Mouse (Mus musculus) hindbrain, embryonic 10.5 days (tissue): ENCODE measurements around the gene Repin1. TPM values are rescaled to one million over a fixed set of nuclear protein-coding genes. Genes with fewer than 3 reads are reported as not detected.

ENCODE experiments used
- DNase-seq: peaks from one replicate; pipeline ENCODE4 v3.0.0-alpha.2; 2017; ENCODE audit warnings: low spot score
- H3K27ac ChIP-seq: fragments of 300-500 bp; sonication (generic); 2 replicates; pipeline ENCODE4 v1.5.1; 2016; ENCODE audit warnings: mild to moderate bottlenecking, moderate library complexity
- H3K27me3 ChIP-seq: fragments of 300-500 bp; sonication (generic); 2 replicates; pipeline ENCODE4 v1.6.1; 2016; ENCODE audit warnings: mild to moderate bottlenecking; ENCODE audit not compliant: poor library complexity, insufficient read depth, severe bottlenecking
- H3K36me3 ChIP-seq: fragments of 300-500 bp; sonication (generic); 2 replicates; pipeline ENCODE4 v1.6.1; 2016; ENCODE audit warnings: mild to moderate bottlenecking, moderate library complexity
- H3K4me1 ChIP-seq: fragments of 300-500 bp; sonication (generic); replicated peaks from 2 replicates; pipeline ENCODE4 v1.6.1; 2016; ENCODE audit warnings: mild to moderate bottlenecking
- H3K4me3 ChIP-seq: fragments of 300-500 bp; sonication (generic); 2 replicates; pipeline ENCODE4 v1.5.1; 2016; ENCODE audit warnings: mild to moderate bottlenecking, moderate library complexity
- H3K9me3 ChIP-seq: fragments of 300-500 bp; sonication (generic); 2 replicates; pipeline ENCODE4 v1.6.1; 2016; ENCODE audit warnings: mild to moderate bottlenecking, moderate library complexity
- WGBS: fragments of 180-500 bp; shearing (Covaris S2); methylation state at CpG from one replicate; pipeline ENCODE4 v1.1.7; 2016; 5-methylcytosine and 5-hydroxymethylcytosine counted together
- polyA plus RNA-seq: library from polyadenylated mRNA; unstranded; fragments of >200 nt; fragmentation: Nextera tagmentation; extraction: Ambion mirVana; gene quantifications from 2 replicates; pipeline ENCODE4 v1.2.1, GENCODE M21; 2016

Repin1 gene
- 55.9 and 57.2 TPM in 2 replicates for polyA plus RNA-seq

- H3K4me1 ChIP-seq: peaks cover 33% of the 10 kb centered on the region
- H3K27ac ChIP-seq: peak within 1 kb of the TSS; percentile 98
- peaks cover 25% of the 10 kb centered on the region for H3K9me3 ChIP-seq
- peak; percentile 94 for DNase-seq
- 5% methylated on average over 45 of the region's 45 CpGs for WGBS
- no peaks in the 10 kb centered on the region for H3K27me3 ChIP-seq
- H3K36me3 ChIP-seq: peaks cover 34% of the 10 kb centered on the region
- peak within 1 kb of the TSS; percentile 92 for H3K4me3 ChIP-seq
Observed at GRCm38 (mm10) chr6:48593158-48594042, at the start of gene Repin1, which contains the start of gene Gm44965. Gene Repin1 (plus strand): TSS chr6:48593883. Gene Gm44965 (plus strand): TSS chr6:48593941.

- H3K4me1 ChIP-seq: peaks cover 17% of the 10 kb centered on the region
- no peak overlapping the region for H3K27ac ChIP-seq
- no peaks in the 10 kb centered on the region for H3K27me3 ChIP-seq
- H3K9me3 ChIP-seq: no peaks in the 10 kb centered on the region
- peaks cover 19% of the 10 kb centered on the region for H3K36me3 ChIP-seq
- H3K4me3 ChIP-seq: no peak overlapping the region
- DNase-seq: no peak
- 84% methylated on average over 5 of the region's 5 CpGs for WGBS
Observed at GRCm38 (mm10) chr6:48545251-48545650, 48.4 kb upstream of the Repin1 start.

GRCm38 (mm10) chr6:48546271-48546670 is 47.4 kb upstream of the Repin1 start:
- 64% methylated on average over 1 of the region's 1 CpGs for WGBS
- peak; percentile 54 for DNase-seq

GRCm38 (mm10) chr6:48546858-48547257 is 46.8 kb upstream of the Repin1 start:
- no peak for DNase-seq
- peaks cover 3% of the 10 kb centered on the region; the same call in 1 of the 2 replicates for H3K36me3 ChIP-seq
- H3K4me1 ChIP-seq: peaks cover 5% of the 10 kb centered on the region
- no peaks in the 10 kb centered on the region for H3K27me3 ChIP-seq
- WGBS: 60% methylated on average over 4 of the region's 4 CpGs
- no peak overlapping the region for H3K27ac ChIP-seq
- no peak overlapping the region for H3K4me3 ChIP-seq
- no peaks in the 10 kb centered on the region for H3K9me3 ChIP-seq

More at GRCm38 (mm10) chr6:48546271-48546670, 47.4 kb upstream of the Repin1 start:
- H3K27ac ChIP-seq: no peak overlapping the region
- H3K4me3 ChIP-seq: no peak overlapping the region
- H3K4me1 ChIP-seq: peaks cover 11% of the 10 kb centered on the region
- no peaks in the 10 kb centered on the region for H3K9me3 ChIP-seq
- H3K27me3 ChIP-seq: no peaks in the 10 kb centered on the region
- peaks cover 9% of the 10 kb centered on the region for H3K36me3 ChIP-seq

- Histone ChIP-seq H3K4me1 (no peaks in the 10 kb centered on the region), H3K27me3 (no peaks in the 10 kb centered on the region), H3K36me3 (no peaks in the 10 kb centered on the region), H3K27ac (no peak overlapping the region), H3K4me3 (no peak overlapping the region), H3K9me3 (no peaks in the 10 kb centered on the region)
- DNase-seq: no peak
- WGBS: 85% methylated on average over 6 of the region's 6 CpGs
Observed at GRCm38 (mm10) chr6:48548314-48548713, 45.4 kb upstream of the Repin1 start.

GRCm38 (mm10) chr6:48552918-48553317 is 40.8 kb upstream of the Repin1 start:
- Histone ChIP-seq H3K4me1 (peaks cover 18% of the 10 kb centered on the region), H3K27me3 (no peaks in the 10 kb centered on the region), H3K9me3 (no peaks in the 10 kb centered on the region), H3K36me3 (peaks cover 14% of the 10 kb centered on the region), H3K27ac (no peak overlapping the region), H3K4me3 (no peak overlapping the region)
- peak; percentile 12 for DNase-seq
- WGBS: 61% methylated on average over 4 of the region's 4 CpGs

- H3K27ac ChIP-seq: peak overlapping the region; percentile 96
- peaks cover 23% of the 10 kb centered on the region for H3K36me3 ChIP-seq
- 80% methylated on average over 4 of the region's 4 CpGs for WGBS
- H3K27me3 ChIP-seq: no peaks in the 10 kb centered on the region
- H3K4me3 ChIP-seq: peak overlapping the region; percentile 61
- peak; percentile 16 for DNase-seq
- peaks cover 18% of the 10 kb centered on the region for H3K4me1 ChIP-seq
- no peaks in the 10 kb centered on the region for H3K9me3 ChIP-seq
Observed at GRCm38 (mm10) chr6:48553819-48554218, 39.9 kb upstream of the Repin1 start.

GRCm38 (mm10) chr6:48554280-48555103 is 39.2 kb upstream of the Repin1 start, which contains the start of gene Lrrc61:
Gene Lrrc61 (plus strand): TSS chr6:48554796.
- Histone ChIP-seq H3K36me3 (peaks cover 27% of the 10 kb centered on the region), H3K4me3 (peak within 1 kb of the TSS; percentile 61), H3K9me3 (no peaks in the 10 kb centered on the region), H3K27me3 (no peaks in the 10 kb centered on the region), H3K27ac (peak within 1 kb of the TSS; percentile 96), H3K4me1 (peaks cover 18% of the 10 kb centered on the region)
- DNase-seq: peak; percentile 92
- under 1% methylated on average over 39 of the region's 39 CpGs for WGBS

- no peaks in the 10 kb centered on the region for H3K27me3 ChIP-seq
- H3K27ac ChIP-seq: peak overlapping the region; percentile 96
- H3K4me1 ChIP-seq: peaks cover 18% of the 10 kb centered on the region
- H3K36me3 ChIP-seq: peaks cover 35% of the 10 kb centered on the region
- peak overlapping the region; percentile 61 for H3K4me3 ChIP-seq
- H3K9me3 ChIP-seq: no peaks in the 10 kb centered on the region
- 36% methylated on average over 14 of the region's 14 CpGs for WGBS
- DNase-seq: peak; percentile 64
Observed at GRCm38 (mm10) chr6:48555104-48555890, 38.4 kb upstream of the Repin1 start.

GRCm38 (mm10) chr6:48555956-48556355 is 37.7 kb upstream of the Repin1 start:
- Histone ChIP-seq H3K4me3 (peak overlapping the region; percentile 61; the same call in 1 of the 2 replicates), H3K27ac (peak overlapping the region; percentile 96; the same call in 1 of the 2 replicates), H3K27me3 (no peaks in the 10 kb centered on the region), H3K36me3 (peaks cover 39% of the 10 kb centered on the region), H3K4me1 (peaks cover 18% of the 10 kb centered on the region), H3K9me3 (no peaks in the 10 kb centered on the region)
- DNase-seq: no peak
- 91% methylated on average over 3 of the region's 3 CpGs for WGBS

- H3K27ac ChIP-seq: no peak overlapping the region
- no peak for DNase-seq
- no peaks in the 10 kb centered on the region for H3K27me3 ChIP-seq
- no peaks in the 10 kb centered on the region for H3K4me1 ChIP-seq
- WGBS: 95% methylated on average over 4 of the region's 4 CpGs
- H3K9me3 ChIP-seq: no peaks in the 10 kb centered on the region
- no peak overlapping the region for H3K4me3 ChIP-seq
- peaks cover 61% of the 10 kb centered on the region for H3K36me3 ChIP-seq
Observed at GRCm38 (mm10) chr6:48565693-48566310, 27.9 kb upstream of the Repin1 start.

- no peak for DNase-seq
- no peak overlapping the region for H3K27ac ChIP-seq
- no peaks in the 10 kb centered on the region for H3K27me3 ChIP-seq
- 83% methylated on average over 5 of the region's 5 CpGs for WGBS
- no peak overlapping the region for H3K4me3 ChIP-seq
- no peaks in the 10 kb centered on the region for H3K9me3 ChIP-seq
- H3K4me1 ChIP-seq: no peaks in the 10 kb centered on the region
- H3K36me3 ChIP-seq: peaks cover 61% of the 10 kb centered on the region
Observed at GRCm38 (mm10) chr6:48566312-48566711, 27.4 kb upstream of the Repin1 start.
